Mouse (Mus musculus) liver (tissue): ENCODE data around the gene Rpl19.

ENCODE experiments used
- DNase-seq: peaks from one replicate; pipeline ENCODE4 v3.0.0-alpha.2; 2020; ENCODE audit warnings: mixed read lengths

Gene Rpl19

GRCm38 (mm10) chr11:98057466-98057865 lies 31.0 kb downstream of the Rpl19 start:
- DNase-seq = no peak

DNA sequence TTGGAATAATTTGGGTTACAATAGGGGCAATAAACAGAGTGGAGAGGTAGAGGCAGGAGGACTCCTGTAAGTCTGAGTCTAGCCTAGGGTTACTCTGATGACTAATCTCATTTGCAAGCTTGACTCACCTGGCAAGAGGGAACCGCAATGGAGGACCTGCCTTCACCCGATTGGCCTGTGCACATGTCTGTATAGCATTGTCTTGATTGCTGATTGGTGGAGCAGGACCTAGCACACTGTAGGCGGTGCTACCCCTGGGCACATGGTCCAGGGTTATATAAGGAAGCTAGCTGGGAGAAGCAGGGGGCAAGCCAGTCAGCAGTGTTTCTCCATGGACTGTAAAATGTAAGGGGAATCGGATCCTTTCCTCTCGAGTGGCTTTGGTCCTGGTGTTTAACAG lies 31.5 kb downstream of the Rpl19 start:
- DNase-seq = no peak

DNA sequence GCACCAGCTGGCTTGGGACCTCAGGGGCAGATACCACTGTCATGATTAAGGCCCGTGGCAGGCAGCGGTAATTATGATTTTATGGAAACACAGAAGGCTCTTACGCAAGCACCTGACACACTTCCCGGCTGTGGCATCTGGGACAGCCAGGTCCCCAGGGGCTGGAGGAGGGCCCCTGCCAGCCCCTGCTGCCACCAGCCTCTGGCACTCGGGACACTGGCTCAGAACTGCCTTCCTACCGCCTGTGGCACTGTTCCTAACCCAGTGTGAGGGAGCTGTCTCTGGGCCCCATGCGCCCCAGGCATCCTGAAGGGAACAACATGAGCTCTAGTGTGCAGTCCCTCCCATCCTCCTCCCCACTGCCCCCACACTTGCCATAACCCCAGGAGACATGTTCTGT lies 33.2 kb downstream of the Rpl19 start:
- no peak for DNase-seq

- DNase-seq = no peak
These were observed 33.7 kb downstream of the Rpl19 start for GRCm38 (mm10) chr11:98060104-98060692.

DNA sequence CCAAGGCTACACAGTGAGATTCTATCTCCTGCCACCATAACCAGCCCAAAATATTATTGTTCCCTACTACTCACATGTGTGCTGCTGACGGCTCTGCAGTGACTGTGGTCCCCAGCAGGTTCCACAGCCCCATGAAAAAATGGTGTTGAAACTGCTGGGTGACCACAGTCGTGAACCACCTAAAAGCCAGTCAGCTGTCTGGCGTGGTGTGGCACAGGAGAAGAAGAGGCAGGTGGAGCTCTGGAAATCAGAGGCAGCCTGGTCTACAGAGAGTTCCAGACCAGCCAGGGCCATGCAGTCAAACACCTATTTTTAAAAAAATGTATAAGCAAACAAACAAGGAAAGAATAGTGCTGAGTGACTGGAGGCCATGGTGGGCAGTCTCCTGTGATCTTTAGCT lies 34.9 kb downstream of the Rpl19 start:
- DNase-seq = no peak

GRCm38 (mm10) chr11:98061904-98062562 lies 35.5 kb downstream of the Rpl19 start:
- no peak for DNase-seq

DNA sequence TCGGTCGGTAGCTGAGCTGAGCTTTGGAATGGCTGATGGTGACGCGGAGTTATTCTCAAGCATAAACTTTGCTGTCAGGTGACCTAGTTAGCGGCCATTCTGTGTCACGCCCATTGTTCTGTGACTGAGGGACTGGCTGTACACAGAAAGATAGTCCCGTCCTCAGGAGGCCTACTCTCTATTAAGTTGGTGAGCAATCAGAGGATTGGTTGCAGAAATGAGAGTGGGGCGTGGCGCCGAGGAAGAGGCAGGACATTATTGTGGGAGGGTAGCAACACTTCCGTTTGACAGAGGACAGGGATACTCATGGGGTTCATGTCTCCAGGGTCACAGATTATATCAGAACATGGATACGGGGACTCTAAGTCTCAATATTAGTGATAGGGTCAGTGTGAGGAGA lies 39.7 kb downstream of the Rpl19 start:
- DNase-seq = no peak

GRCm38 (mm10) chr11:98067255-98067654 lies 40.7 kb downstream of the Rpl19 start:
- no peak for DNase-seq

GRCm38 (mm10) chr11:98073442-98073841 lies 46.9 kb downstream of the Rpl19 start:
- no peak for DNase-seq

DNA sequence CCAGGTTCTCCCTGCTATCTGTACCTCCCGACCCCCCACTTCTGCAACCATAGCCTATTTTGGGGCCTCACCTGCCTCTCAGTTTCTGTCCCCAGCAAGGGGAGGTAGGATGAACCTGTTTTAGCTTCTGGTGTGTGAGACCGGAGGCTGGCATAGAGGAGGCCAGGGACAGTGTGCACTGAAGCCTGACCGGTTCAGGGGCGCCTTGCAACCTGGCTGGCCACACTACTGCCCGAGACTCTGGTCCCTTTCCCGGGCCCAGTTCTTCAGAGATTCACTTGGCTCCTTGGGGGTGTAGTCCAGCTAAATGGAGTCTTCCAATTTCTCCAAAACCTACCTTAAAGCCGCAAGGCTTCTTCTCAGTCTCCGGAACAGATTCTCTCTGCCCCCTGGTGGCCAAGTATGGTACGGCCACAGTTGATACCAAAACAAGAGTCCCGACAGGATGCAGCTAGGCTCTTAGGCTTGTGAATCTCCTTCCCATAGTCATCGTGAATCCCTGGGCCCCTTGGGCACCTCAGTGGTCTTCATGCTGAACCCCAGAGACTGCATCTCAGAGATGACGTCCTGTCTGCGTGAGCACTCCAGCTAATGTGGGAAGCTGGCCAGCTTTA lies 48.8 kb downstream of the Rpl19 start:
- DNase-seq = peak; percentile 82

DNA sequence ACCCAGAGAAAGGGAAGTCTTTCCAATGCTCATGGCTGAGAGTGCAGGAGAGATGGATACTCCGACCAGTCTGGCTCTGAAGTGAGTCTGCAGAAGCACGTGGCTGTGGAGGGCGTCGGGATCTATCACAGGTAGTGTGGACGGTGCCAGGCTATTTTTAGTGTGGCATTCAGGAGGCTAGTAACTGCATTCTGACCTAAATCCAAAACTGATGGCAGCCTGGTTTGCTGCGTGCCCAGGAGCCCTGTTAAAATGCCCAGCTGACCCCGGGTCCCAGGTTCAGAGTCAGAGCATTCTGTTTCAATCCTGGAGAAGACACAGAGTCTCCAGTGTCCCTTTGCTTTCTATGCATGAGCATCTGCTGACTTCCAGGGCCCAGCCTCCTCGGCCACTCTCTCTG lies 50.6 kb downstream of the Rpl19 start:
- no peak for DNase-seq
